Mouse (Mus musculus) erythroid progenitor cell, adult 5-6 weeks (primary cell): ENCODE measurements around the gene Rpa1. TPM values are rescaled to one million over a fixed set of nuclear protein-coding genes. Genes with fewer than 3 reads are reported as not detected.
A peak's percentile ranks its signal among the peaks of the same experiment; 100 is the strongest.

Source experiments
- ATAC-seq: replicated peaks from 2 replicates; pipeline ENCODE4 v1.8.0; 2016; ENCODE audit warnings: moderate number of reproducible peaks, mild to moderate bottlenecking, moderate TSS enrichment, inconsistent platforms; ENCODE audit not compliant: poor library complexity, low FRiP score, severe bottlenecking
- total RNA-seq, 2 experiments: library from RNA; stranded (forward) in 1 of 2; stranded (reverse) in 1 of 2; fragments of 150-400 nt in 1 of 2; fragments of 186-747, 209-891 nt in 1 of 2; gene quantifications; 2 replicates each; pipeline versions ENCODE4 v1.2.3 to v1.2.4; 2015 to 2017; ENCODE audit warnings: low replicate concordance in 2 of 2

The Rpa1 gene
- total RNA-seq, 2 experiments from 2014 or later: 76.7 to 110 TPM

- ATAC-seq: peak; percentile 87
These were observed 77.7 kb downstream of the Rpa1 start for GRCm38 (mm10) chr11:75270276-75270984.

GRCm38 (mm10) chr11:75269213-75269612 is 78.9 kb downstream of the Rpa1 start:
- no peak for ATAC-seq

- no peak for ATAC-seq
These were observed 79.6 kb downstream of the Rpa1 start for GRCm38 (mm10) chr11:75268492-75268891.

GRCm38 (mm10) chr11:75267826-75268281 is 80.3 kb downstream of the Rpa1 start:
- ATAC-seq: no peak

GRCm38 (mm10) chr11:75265545-75265944 is 82.6 kb downstream of the Rpa1 start:
- no peak for ATAC-seq

- ATAC-seq: no peak
These were observed 83.6 kb downstream of the Rpa1 start for GRCm38 (mm10) chr11:75264550-75264949.

- ATAC-seq: no peak
These were observed 84.2 kb downstream of the Rpa1 start for GRCm38 (mm10) chr11:75263964-75264312.

- ATAC-seq: no peak
These were observed 84.7 kb downstream of the Rpa1 start for GRCm38 (mm10) chr11:75263274-75263963.

GRCm38 (mm10) chr11:75262791-75263190 is 85.3 kb downstream of the Rpa1 start:
- ATAC-seq: no peak

GRCm38 (mm10) chr11:75262181-75262580 is 85.9 kb downstream of the Rpa1 start:
- no peak for ATAC-seq

GRCm38 (mm10) chr11:75261730-75262129 is 86.4 kb downstream of the Rpa1 start:
- ATAC-seq: no peak

- ATAC-seq: no peak
These were observed 87.1 kb downstream of the Rpa1 start for GRCm38 (mm10) chr11:75261016-75261415.

- no peak for ATAC-seq
These were observed 88.0 kb downstream of the Rpa1 start for GRCm38 (mm10) chr11:75259996-75260561.

GRCm38 (mm10) chr11:75259416-75259815 is 88.7 kb downstream of the Rpa1 start:
- ATAC-seq: no peak

- ATAC-seq: no peak
These were observed 91.0 kb downstream of the Rpa1 start for GRCm38 (mm10) chr11:75257056-75257648.

- ATAC-seq: no peak
These were observed 92.8 kb downstream of the Rpa1 start for GRCm38 (mm10) chr11:75255330-75255729.

GRCm38 (mm10) chr11:75254252-75254912 is 93.7 kb downstream of the Rpa1 start:
- peak; percentile 97 for ATAC-seq

GRCm38 (mm10) chr11:75251557-75252070 is 96.5 kb downstream of the Rpa1 start:
- no peak for ATAC-seq

- no peak for ATAC-seq
These were observed 97.1 kb downstream of the Rpa1 start for GRCm38 (mm10) chr11:75251006-75251512.

- no peak for ATAC-seq
These were observed 98.5 kb downstream of the Rpa1 start for GRCm38 (mm10) chr11:75249588-75249987.
